Mouse (Mus musculus) heart, embryonic 16.5 days (tissue): ENCODE results near the gene Ensa. TPM values are rescaled to one million over a fixed set of nuclear protein-coding genes. Genes with fewer than 3 reads are reported as not detected.

Experiments
- ATAC-seq: fragments of 200-750 bp; cut with Nextera tagmentation; replicated peaks from 2 replicates; pipeline ENCODE4 v1.8.0; 2017; ENCODE audit warnings: moderate number of reproducible peaks; ENCODE audit not compliant: insufficient read depth, low FRiP score; ENCODE audit errors: extremely low read depth
- H3K27ac ChIP-seq: fragments of 300-500 bp; sonication (generic); 2 replicates; pipeline ENCODE4 v1.5.1; 2014; ENCODE audit warnings: mild to moderate bottlenecking, low read length, control low read depth, moderate library complexity
- H3K27me3 ChIP-seq: fragments of 300-500 bp; sonication (generic); 2 replicates; pipeline ENCODE4 v1.6.1; 2014; ENCODE audit warnings: low read length, mixed read lengths; ENCODE audit not compliant: control insufficient read depth, insufficient read depth
- H3K36me3 ChIP-seq: fragments of 300-500 bp; sonication (generic); 2 replicates; pipeline ENCODE4 v1.6.1; 2014; ENCODE audit not compliant: control insufficient read depth, insufficient read depth
- H3K4me1 ChIP-seq: fragments of 300-500 bp; sonication (generic); 2 replicates; pipeline ENCODE4 v1.6.1; 2014; ENCODE audit warnings: low read length, mixed read lengths; ENCODE audit not compliant: control insufficient read depth, insufficient read depth
- H3K4me2 ChIP-seq: fragments of 300-500 bp; sonication (generic); 2 replicates; pipeline ENCODE4 v1.6.1; 2014; ENCODE audit warnings: low read depth, mild to moderate bottlenecking, control low read depth, low read length
- H3K4me3 ChIP-seq: fragments of 300-500 bp; sonication (generic); 2 replicates; pipeline ENCODE4 v1.5.1; 2014; ENCODE audit warnings: mild to moderate bottlenecking, control low read depth, low read length
- H3K9ac ChIP-seq: fragments of 300-500 bp; sonication (generic); 2 replicates; pipeline ENCODE4 v1.6.1; 2014; ENCODE audit warnings: low read length, control low read depth
- H3K9me3 ChIP-seq: fragments of 300-500 bp; sonication (generic); replicated peaks from 2 replicates; pipeline ENCODE4 v1.6.1; 2016; ENCODE audit warnings: low read length; ENCODE audit not compliant: control insufficient read depth
- WGBS: fragments of 180-500 bp; shearing (Covaris S2); extraction: QIAGEN DNeasy Blood & Tissue Kit; methylation state at CpG from one replicate; pipeline ENCODE4 v1.1.7; 2014; 5-methylcytosine and 5-hydroxymethylcytosine counted together
- polyA plus RNA-seq: library from polyadenylated mRNA; unstranded; fragments of >200 nt; fragmentation: Nextera tagmentation; extraction: Ambion mirVana; gene quantifications from 2 replicates; pipeline ENCODE4 v1.2.1, GENCODE M21; 2015

The Ensa gene
- polyA plus RNA-seq, 1 experiment from 2014 or later: 53.0 TPM

- H3K9me3 ChIP-seq: no peaks in the 10 kb centered on the region
- no peaks in the 10 kb centered on the region for H3K27me3 ChIP-seq
- 43% methylated on average over 3 of the region's 3 CpGs for WGBS
- H3K36me3 ChIP-seq: 0 out of 2 replicates have a peak, but pooled peaks cover 3% of the 10 kb centered on the region
- H3K4me2 ChIP-seq: peak overlapping the region; percentile 45
- H3K4me1 ChIP-seq: peaks cover 70% of the 10 kb centered on the region
- no peak overlapping the region for H3K4me3 ChIP-seq
- no peak for ATAC-seq
- peak overlapping the region; percentile 66 for H3K9ac ChIP-seq
- peak overlapping the region; percentile 95 for H3K27ac ChIP-seq
Measured at GRCm38 (mm10) chr3:95672461-95672860, 47.7 kb downstream of the Ensa start.

GRCm38 (mm10) chr3:95672861-95673706, 48.3 kb downstream of the Ensa start:
- Histone ChIP-seq H3K27me3 (no peaks in the 10 kb centered on the region), H3K9me3 (no peaks in the 10 kb centered on the region), H3K4me3 (peak overlapping the region; percentile 2; the same call in 1 of the 2 replicates), H3K27ac (peak overlapping the region; percentile 95), H3K4me2 (peak overlapping the region; percentile 45), H3K36me3 (0 out of 2 replicates have a peak, but pooled peaks cover 3% of the 10 kb centered on the region), H3K4me1 (peaks cover 65% of the 10 kb centered on the region), H3K9ac (peak overlapping the region; percentile 66)
- 21% methylated on average over 10 of the region's 10 CpGs for WGBS
- peak; percentile 12 for ATAC-seq

- no peak; the same call in 1 of the 2 replicates for ATAC-seq
- H3K27ac ChIP-seq: peak overlapping the region; percentile 95
- 0 out of 2 replicates have a peak, but pooled peaks cover 3% of the 10 kb centered on the region for H3K36me3 ChIP-seq
- H3K9ac ChIP-seq: peak overlapping the region; percentile 66
- H3K9me3 ChIP-seq: no peaks in the 10 kb centered on the region
- H3K4me2 ChIP-seq: peak overlapping the region; percentile 45
- 8% methylated on average over 11 of the region's 11 CpGs for WGBS
- peak overlapping the region; percentile 2; the same call in 1 of the 2 replicates for H3K4me3 ChIP-seq
- H3K4me1 ChIP-seq: peaks cover 58% of the 10 kb centered on the region
- H3K27me3 ChIP-seq: no peaks in the 10 kb centered on the region
Measured at GRCm38 (mm10) chr3:95673707-95674211, 49.0 kb downstream of the Ensa start.

GRCm38 (mm10) chr3:95674236-95674635, 49.4 kb downstream of the Ensa start:
- Histone ChIP-seq H3K4me3 (no peak overlapping the region; the same call in 1 of the 2 replicates), H3K36me3 (0 out of 2 replicates have a peak, but pooled peaks cover 2% of the 10 kb centered on the region), H3K27ac (peak overlapping the region; percentile 95), H3K4me1 (peaks cover 58% of the 10 kb centered on the region), H3K9me3 (no peaks in the 10 kb centered on the region), H3K9ac (peak overlapping the region; percentile 66), H3K4me2 (peak overlapping the region; percentile 45), H3K27me3 (no peaks in the 10 kb centered on the region)
- ATAC-seq: peak; percentile 77
- WGBS: 4% methylated on average over 2 of the region's 2 CpGs

GRCm38 (mm10) chr3:95674812-95675211, 50.0 kb downstream of the Ensa start:
- H3K27me3 ChIP-seq: no peaks in the 10 kb centered on the region
- ATAC-seq: 0 out of 2 replicates have a peak, but pooled peaks have one; percentile 2
- no peaks in the 10 kb centered on the region for H3K9me3 ChIP-seq
- peaks cover 58% of the 10 kb centered on the region for H3K4me1 ChIP-seq
- no peaks in the 10 kb centered on the region for H3K36me3 ChIP-seq
- H3K4me3 ChIP-seq: no peak overlapping the region
- H3K9ac ChIP-seq: peak overlapping the region; percentile 66
- H3K4me2 ChIP-seq: peak overlapping the region; percentile 45
- H3K27ac ChIP-seq: peak overlapping the region; percentile 95
- 2% methylated on average over 6 of the region's 6 CpGs for WGBS

- H3K4me2 ChIP-seq: peak overlapping the region; percentile 45
- no peaks in the 10 kb centered on the region for H3K36me3 ChIP-seq
- no peaks in the 10 kb centered on the region for H3K9me3 ChIP-seq
- H3K4me3 ChIP-seq: peak overlapping the region; percentile 22
- peak; percentile 56 for ATAC-seq
- WGBS: 15% methylated on average over 8 of the region's 8 CpGs
- peak overlapping the region; percentile 95 for H3K27ac ChIP-seq
- no peaks in the 10 kb centered on the region for H3K27me3 ChIP-seq
- H3K4me1 ChIP-seq: peaks cover 58% of the 10 kb centered on the region
- H3K9ac ChIP-seq: peak overlapping the region; percentile 66
Measured at GRCm38 (mm10) chr3:95675301-95676092, 50.7 kb downstream of the Ensa start.

- peaks cover 64% of the 10 kb centered on the region for H3K4me1 ChIP-seq
- H3K4me2 ChIP-seq: no peak overlapping the region
- no peaks in the 10 kb centered on the region for H3K9me3 ChIP-seq
- 54% methylated on average over 15 of the region's 15 CpGs for WGBS
- no peak overlapping the region for H3K4me3 ChIP-seq
- H3K9ac ChIP-seq: peak overlapping the region; percentile 28; the same call in 1 of the 2 replicates
- no peaks in the 10 kb centered on the region for H3K27me3 ChIP-seq
- ATAC-seq: no peak
- H3K36me3 ChIP-seq: no peaks in the 10 kb centered on the region
- peak overlapping the region; percentile 17 for H3K27ac ChIP-seq
Measured at GRCm38 (mm10) chr3:95676745-95677419, 52.1 kb downstream of the Ensa start.

GRCm38 (mm10) chr3:95677420-95678090, 52.8 kb downstream of the Ensa start:
- no peaks in the 10 kb centered on the region for H3K27me3 ChIP-seq
- H3K9ac ChIP-seq: peak overlapping the region; percentile 28; the same call in 1 of the 2 replicates
- H3K27ac ChIP-seq: peak overlapping the region; percentile 17; the same call in 1 of the 2 replicates
- peaks cover 59% of the 10 kb centered on the region for H3K4me1 ChIP-seq
- H3K4me3 ChIP-seq: no peak overlapping the region
- H3K4me2 ChIP-seq: no peak overlapping the region
- H3K9me3 ChIP-seq: no peaks in the 10 kb centered on the region
- H3K36me3 ChIP-seq: no peaks in the 10 kb centered on the region
- no peak for ATAC-seq
- 70% methylated on average over 19 of the region's 19 CpGs for WGBS
